Mouse (Mus musculus) thymus, adult 2 months (tissue): ENCODE data around the gene Itpkb. TPM values are rescaled to one million over a fixed set of nuclear protein-coding genes. Genes with fewer than 3 reads are reported as not detected.

ENCODE experiments used
- DNase-seq: peaks from one replicate; pipeline ENCODE4 v3.0.0; 2021
- H3K27ac ChIP-seq: fragments of 200-500 bp; 2 replicates; pipeline ENCODE4 v1.5.1; 2012; ENCODE audit warnings: low read length, control low read depth; ENCODE audit not compliant: control insufficient read depth, insufficient read depth
- H3K27me3 ChIP-seq: fragments of 200-500 bp; 2 replicates; pipeline ENCODE4 v1.6.1; 2012; ENCODE audit warnings: mild to moderate bottlenecking, low read length, moderate library complexity, mixed read lengths; ENCODE audit not compliant: control insufficient read depth, insufficient read depth
- H3K36me3 ChIP-seq: fragments of 200-500 bp; 2 replicates; pipeline ENCODE4 v1.6.1; 2012; ENCODE audit warnings: mild to moderate bottlenecking, low read length, moderate library complexity; ENCODE audit not compliant: control insufficient read depth, insufficient read depth
- H3K4me1 ChIP-seq: fragments of 200-500 bp; replicated peaks from 2 replicates; pipeline ENCODE4 v1.6.1; 2012; ENCODE audit warnings: low read length; ENCODE audit not compliant: control insufficient read depth, insufficient read depth
- H3K4me3 ChIP-seq: fragments of 200-500 bp; 2 replicates; pipeline ENCODE4 v1.5.1; 2012; ENCODE audit warnings: mild to moderate bottlenecking, low read length, control low read depth, moderate library complexity; ENCODE audit not compliant: control insufficient read depth, insufficient read depth
- CTCF ChIP-seq: fragments of 200-500 bp; IDR thresholded peaks from 2 replicates; pipeline ENCODE4 v1.5.1; 2012; ENCODE audit warnings: mild to moderate bottlenecking, control low read depth, low read length, moderate library complexity, borderline replicate concordance; ENCODE audit not compliant: control insufficient read depth, poor library complexity, insufficient read depth; ENCODE audit errors: extremely low read depth
- POLR2A ChIP-seq: fragments of 200-500 bp; IDR thresholded peaks from 2 replicates; pipeline ENCODE4 v1.6.1; 2012; ENCODE audit warnings: mild to moderate bottlenecking, low read length, control low read depth, moderate library complexity; ENCODE audit not compliant: control insufficient read depth, poor library complexity, insufficient read depth; ENCODE audit errors: extremely low read depth
- WGBS: fragments of 180-500 bp; shearing (Covaris S2); methylation state at CpG from one replicate; pipeline ENCODE4 v1.1.7; 2018; 5-methylcytosine and 5-hydroxymethylcytosine counted together
- polyA plus RNA-seq: library from polyadenylated mRNA; depleted of rRNA; stranded (reverse); fragments of >200 nt; gene quantifications from 2 replicates; pipeline ENCODE4 v1.2.3, GENCODE M21; 2012

Itpkb gene
- polyA plus RNA-seq, 1 experiment, result 69.0 TPM

DNA sequence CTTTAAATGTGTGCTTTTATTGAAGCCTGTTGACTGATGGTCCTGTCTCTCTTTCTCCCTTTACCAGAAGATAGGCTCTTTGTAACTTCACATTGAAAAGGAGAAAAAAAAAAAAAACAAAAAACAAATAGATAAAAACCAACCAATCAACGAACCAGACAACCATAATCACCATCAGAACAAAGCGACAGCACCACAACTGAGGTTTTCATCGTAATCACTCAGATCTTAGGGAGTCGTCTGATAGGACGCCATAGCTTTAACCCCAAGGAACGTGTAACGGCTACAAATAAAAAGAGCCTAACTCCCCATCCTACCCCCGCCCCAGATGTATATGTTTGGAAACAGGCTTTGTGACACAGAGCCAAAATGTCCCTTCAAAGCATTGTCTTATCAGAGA is 8.1 kb downstream of the Itpkb start:
- Histone ChIP-seq H3K4me3 (no peak overlapping the region), H3K4me1 (peaks cover 49% of the 10 kb centered on the region), H3K27me3 (no peaks in the 10 kb centered on the region), H3K27ac (no peak overlapping the region), H3K36me3 (peaks cover 40% of the 10 kb centered on the region)
- WGBS, result 25% methylated on average over 8 of the region's 8 CpGs
- DNase-seq, result no peak
- TF ChIP-seq CTCF, result no peak
- TF ChIP-seq POLR2A, result no peak

DNA sequence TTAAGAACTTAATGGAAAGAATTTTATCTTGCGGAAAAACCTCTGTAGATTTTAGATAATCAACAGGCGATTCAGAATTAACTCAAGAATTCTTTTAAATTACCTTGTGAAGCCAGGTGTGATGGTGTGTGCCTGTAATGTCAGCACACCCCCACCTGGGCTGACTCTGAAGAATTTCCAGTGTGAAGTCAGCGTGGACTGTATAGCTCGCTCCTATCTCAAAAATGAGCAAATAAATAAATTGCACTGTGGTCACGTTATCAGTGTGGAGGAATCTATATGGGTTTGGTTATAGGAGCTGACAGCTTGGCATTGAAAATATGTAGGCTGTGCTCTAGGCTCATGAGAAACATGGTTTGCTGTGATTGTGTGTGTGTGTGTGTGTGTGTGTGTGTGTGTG is 8.9 kb downstream of the Itpkb start:
- TF ChIP-seq POLR2A, result no peak
- TF ChIP-seq CTCF, result no peak
- H3K36me3 ChIP-seq, result peaks cover 32% of the 10 kb centered on the region
- no peak for DNase-seq
- H3K4me1 ChIP-seq, result peaks cover 49% of the 10 kb centered on the region
- no peak overlapping the region for H3K27ac ChIP-seq
- no peak overlapping the region for H3K4me3 ChIP-seq
- H3K27me3 ChIP-seq, result no peaks in the 10 kb centered on the region
- WGBS, result 52% methylated on average over 5 of the region's 5 CpGs

DNA sequence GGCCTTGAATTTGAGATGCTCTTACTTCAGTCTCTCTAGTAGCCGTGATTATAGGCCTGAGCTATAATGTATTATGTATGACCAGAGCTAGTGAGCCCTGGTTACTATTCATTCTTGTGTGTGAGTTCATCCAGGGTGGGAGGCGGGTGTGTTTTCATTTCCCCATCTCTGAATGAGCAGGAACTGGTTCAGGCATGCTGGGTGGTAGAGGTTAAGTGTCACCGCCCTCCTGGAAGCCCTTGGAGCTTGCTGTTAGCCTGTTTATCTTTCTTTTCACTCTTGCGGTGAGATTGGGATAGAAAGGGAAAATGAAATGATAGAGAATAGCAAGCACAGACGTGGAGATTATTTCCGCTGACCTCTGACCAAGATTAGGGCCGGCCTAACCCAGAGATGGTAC is 12.7 kb downstream of the Itpkb start:
- TF ChIP-seq POLR2A, result no peak
- TF ChIP-seq CTCF, result no peak
- H3K4me3 ChIP-seq, result no peak overlapping the region
- H3K36me3 ChIP-seq, result peaks cover 9% of the 10 kb centered on the region; the same call in 1 of the 2 replicates
- no peaks in the 10 kb centered on the region for H3K27me3 ChIP-seq
- peaks cover 48% of the 10 kb centered on the region for H3K4me1 ChIP-seq
- no peak overlapping the region for H3K27ac ChIP-seq
- no peak for DNase-seq
- 95% methylated on average over 7 of the region's 7 CpGs for WGBS

- TF ChIP-seq CTCF (no peak), POLR2A (no peak)
- Histone ChIP-seq H3K4me1 (peaks cover 49% of the 10 kb centered on the region), H3K36me3 (peaks cover 8% of the 10 kb centered on the region; the same call in 1 of the 2 replicates), H3K27ac (no peak overlapping the region), H3K27me3 (no peaks in the 10 kb centered on the region), H3K4me3 (no peak overlapping the region)
- 48% methylated on average over 8 of the region's 8 CpGs for WGBS
- DNase-seq, result no peak
These were observed 13.3 kb downstream of the Itpkb start for GRCm38 (mm10) chr1:180343434-180344210.

GRCm38 (mm10) chr1:180345098-180345497 is 14.8 kb downstream of the Itpkb start:
- Histone ChIP-seq H3K36me3 (peaks cover 5% of the 10 kb centered on the region; the same call in 1 of the 2 replicates), H3K27ac (no peak overlapping the region), H3K27me3 (no peaks in the 10 kb centered on the region), H3K4me3 (no peak overlapping the region), H3K4me1 (peaks cover 48% of the 10 kb centered on the region)
- over 99% methylated on average over 5 of the region's 5 CpGs for WGBS
- DNase-seq, result no peak
- no peak for TF ChIP-seq CTCF
- TF ChIP-seq POLR2A, result no peak

DNA sequence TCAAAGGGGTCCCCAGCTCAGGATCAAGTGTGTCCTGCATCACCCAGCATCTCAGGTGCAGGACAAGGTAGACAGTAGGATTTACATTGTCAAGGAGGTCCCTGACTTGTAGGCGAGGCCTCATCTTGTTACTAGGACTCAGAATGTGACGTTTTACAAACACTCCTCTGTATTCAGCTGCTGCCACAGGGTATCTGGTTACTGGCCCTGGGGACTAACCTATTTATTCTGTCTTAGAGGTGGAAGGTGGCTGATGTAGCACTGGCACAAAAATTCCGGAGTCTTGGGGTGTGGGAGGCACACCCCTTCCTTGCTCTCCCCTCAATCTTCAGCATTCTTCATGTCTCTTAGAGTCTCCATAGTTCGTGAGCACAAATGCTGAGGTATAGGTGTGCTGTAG is 16.8 kb downstream of the Itpkb start:
- TF ChIP-seq CTCF, result no peak
- no peak for TF ChIP-seq POLR2A
- no peak for DNase-seq
- Histone ChIP-seq H3K36me3 (no peaks in the 10 kb centered on the region), H3K27me3 (no peaks in the 10 kb centered on the region), H3K27ac (no peak overlapping the region), H3K4me3 (no peak overlapping the region), H3K4me1 (peaks cover 52% of the 10 kb centered on the region)
- WGBS, result 91% methylated on average over 4 of the region's 4 CpGs

DNA sequence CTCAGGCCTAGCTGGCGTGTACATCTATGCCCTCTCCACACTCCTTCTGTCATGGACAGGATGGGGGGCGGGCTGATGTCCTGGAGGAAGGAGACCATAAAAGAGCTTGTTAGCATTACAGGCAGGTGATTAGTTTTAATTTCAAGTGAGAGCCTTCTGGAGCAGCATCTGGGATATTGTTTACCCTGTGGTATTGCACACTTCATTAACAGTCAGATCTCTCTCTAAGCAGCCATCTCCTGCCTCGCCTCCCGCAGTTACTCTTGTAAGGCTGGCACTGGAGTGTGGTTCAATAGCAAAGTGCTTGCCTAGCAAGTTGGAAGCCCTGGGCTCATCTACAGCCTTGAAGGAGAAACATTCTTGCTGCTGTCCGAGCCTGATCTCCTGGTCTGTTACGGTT is 17.6 kb downstream of the Itpkb start:
- TF ChIP-seq CTCF, result no peak
- TF ChIP-seq POLR2A, result no peak
- no peak overlapping the region for H3K4me3 ChIP-seq
- H3K4me1 ChIP-seq, result peaks cover 53% of the 10 kb centered on the region
- no peaks in the 10 kb centered on the region for H3K36me3 ChIP-seq
- H3K27me3 ChIP-seq, result no peaks in the 10 kb centered on the region
- no peak for DNase-seq
- 98% methylated on average over 6 of the region's 6 CpGs for WGBS
- no peak overlapping the region for H3K27ac ChIP-seq
